Mouse (Mus musculus) cerebellum, adult 2 months (tissue): ENCODE measurements at regions not wholly inside any gene's neighbourhood (a gene's known extent, or its start where the extent isn't known, plus 50 kb on each side); places are given as distances from the start of the nearest gene placed in this dataset.

Experiments used
- CTCF ChIP-seq: fragments of 200-500 bp; IDR thresholded peaks from 2 replicates; pipeline ENCODE4 v1.5.1; 2011; ENCODE audit warnings: low read depth, mild to moderate bottlenecking, control low read depth, low read length, moderate library complexity, borderline replicate concordance; ENCODE audit not compliant: insufficient read depth
- POLR2A ChIP-seq: fragments of 200-500 bp; IDR thresholded peaks from 2 replicates; pipeline ENCODE4 v1.6.1; 2011; ENCODE audit warnings: low read length, control low read depth, borderline replicate concordance; ENCODE audit not compliant: insufficient read depth

- TF ChIP-seq CTCF, result no peak
- no peak for TF ChIP-seq POLR2A
Observed at GRCm38 (mm10) chr1:169051085-169051862, 480.0 kb downstream of the Nuf2 start.
